Mouse (Mus musculus) lung, embryonic 16.5 days (tissue): Measurements from ENCODE around the gene Ell2. TPM values are rescaled to one million over a fixed set of nuclear protein-coding genes. Genes with fewer than 3 reads are reported as not detected.
A peak's percentile ranks its signal among the peaks of the same experiment; 100 is the strongest.

Experiments used
- ATAC-seq: fragments of 200-750 bp; cut with Nextera tagmentation; 2 replicates; pipeline ENCODE4 v1.8.0; 2017; ENCODE audit warnings: low read depth, mild to moderate bottlenecking, moderate library complexity
- H3K27ac ChIP-seq: fragments of 300-500 bp; sonication (generic); 2 replicates; pipeline ENCODE4 v1.5.1; 2014; ENCODE audit warnings: mild to moderate bottlenecking, control low read depth, low read length
- H3K27me3 ChIP-seq: fragments of 300-500 bp; sonication (generic); 2 replicates; pipeline ENCODE4 v1.6.1; 2014; ENCODE audit warnings: low read depth, low read length, mixed read lengths; ENCODE audit not compliant: control insufficient read depth, insufficient read depth
- H3K36me3 ChIP-seq: fragments of 300-500 bp; sonication (generic); 2 replicates; pipeline ENCODE4 v1.6.1; 2014; ENCODE audit warnings: low read length; ENCODE audit not compliant: control insufficient read depth, insufficient read depth
- H3K4me1 ChIP-seq: fragments of 300-500 bp; sonication (generic); replicated peaks from 2 replicates; pipeline ENCODE4 v1.6.1; 2014; ENCODE audit warnings: low read length, mixed read lengths; ENCODE audit not compliant: control insufficient read depth, insufficient read depth
- H3K4me2 ChIP-seq: fragments of 300-500 bp; sonication (generic); 2 replicates; pipeline ENCODE4 v1.6.1; 2014; ENCODE audit warnings: low read depth, low read length, control low read depth
- H3K4me3 ChIP-seq: fragments of 300-500 bp; sonication (generic); 2 replicates; pipeline ENCODE4 v1.5.1; 2014; ENCODE audit warnings: mild to moderate bottlenecking, low read length, control low read depth
- H3K9ac ChIP-seq: fragments of 300-500 bp; sonication (generic); 2 replicates; pipeline ENCODE4 v1.6.1; 2014; ENCODE audit warnings: low read length, control low read depth
- H3K9me3 ChIP-seq: fragments of 300-500 bp; sonication (generic); 2 replicates; pipeline ENCODE4 v1.6.1; 2016; ENCODE audit warnings: low read length; ENCODE audit not compliant: control insufficient read depth
- WGBS: fragments of 180-500 bp; shearing (Covaris S2); extraction: QIAGEN DNeasy Blood & Tissue Kit; methylation state at CpG from one replicate; pipeline ENCODE4 v1.1.7; 2014; 5-methylcytosine and 5-hydroxymethylcytosine counted together
- polyA plus RNA-seq: library from polyadenylated mRNA; unstranded; fragments of >200 nt; fragmentation: Nextera tagmentation; extraction: Ambion mirVana; gene quantifications from 2 replicates; pipeline ENCODE4 v1.2.1, GENCODE M21; 2015

Ell2 gene
- 6.7 and 7.5 TPM in 2 replicates for polyA plus RNA-seq

DNA sequence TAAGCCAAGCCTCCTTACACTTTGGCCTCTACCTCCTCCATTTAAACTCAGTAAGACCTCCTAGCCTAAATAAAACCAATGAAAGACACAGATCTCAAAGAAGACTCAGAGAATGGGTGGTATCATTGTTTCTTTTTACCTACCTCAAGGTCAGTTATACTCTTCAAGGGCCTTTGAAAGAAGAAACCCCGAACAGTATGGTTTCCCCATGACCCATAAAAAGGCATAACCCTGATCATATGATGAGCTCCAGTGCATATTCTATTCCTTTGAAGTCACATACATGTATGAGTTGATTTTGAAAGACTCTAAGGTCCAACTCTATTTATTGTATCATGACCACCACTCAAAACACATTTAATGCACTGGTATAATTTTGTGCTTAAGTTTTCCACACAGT is at the start of gene Ell2:
TSS of gene Ell2 (plus strand) at position 301 of the 400 bp plus-strand sequence.
- peak within 1 kb of the TSS; percentile 82 for H3K4me3 ChIP-seq
- 95% methylated on average over 1 of the region's 1 CpGs for WGBS
- H3K9me3 ChIP-seq: no peaks in the 10 kb centered on the region
- H3K4me2 ChIP-seq: peak within 1 kb of the TSS; percentile 68
- 0 out of 2 replicates have a peak, but pooled peaks cover 2% of the 10 kb centered on the region for H3K4me1 ChIP-seq
- H3K9ac ChIP-seq: peak within 1 kb of the TSS; percentile 84
- H3K27me3 ChIP-seq: no peaks in the 10 kb centered on the region
- ATAC-seq: no peak
- H3K27ac ChIP-seq: peak within 1 kb of the TSS; percentile 34
- H3K36me3 ChIP-seq: no peaks in the 10 kb centered on the region

DNA sequence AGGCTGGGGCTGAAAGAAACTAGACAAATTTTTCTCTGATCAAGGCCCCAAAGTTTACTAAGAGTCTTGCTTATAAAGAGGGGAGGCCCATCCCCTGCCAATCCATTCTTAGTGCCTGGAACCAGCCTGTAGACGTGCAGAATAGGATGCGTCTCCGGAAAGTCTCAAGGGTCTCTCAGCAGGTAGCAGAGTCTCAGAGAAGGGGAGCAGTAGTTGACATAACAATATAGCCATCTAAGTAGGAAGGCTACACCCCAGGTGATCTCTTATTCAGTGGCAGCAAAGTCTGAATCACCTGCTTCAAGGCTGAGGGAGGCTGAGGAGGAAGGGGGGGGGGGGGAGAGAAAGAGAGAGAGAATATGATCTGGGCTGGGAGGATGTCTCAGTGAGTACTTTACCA is 21.1 kb upstream of the Ell2 start:
- Histone ChIP-seq H3K27ac (no peak overlapping the region), H3K9me3 (no peaks in the 10 kb centered on the region), H3K27me3 (no peaks in the 10 kb centered on the region), H3K4me3 (no peak overlapping the region), H3K9ac (no peak overlapping the region), H3K36me3 (no peaks in the 10 kb centered on the region), H3K4me2 (no peak overlapping the region), H3K4me1 (no peaks in the 10 kb centered on the region)
- WGBS: 70% methylated on average over 3 of the region's 3 CpGs
- ATAC-seq: no peak

DNA sequence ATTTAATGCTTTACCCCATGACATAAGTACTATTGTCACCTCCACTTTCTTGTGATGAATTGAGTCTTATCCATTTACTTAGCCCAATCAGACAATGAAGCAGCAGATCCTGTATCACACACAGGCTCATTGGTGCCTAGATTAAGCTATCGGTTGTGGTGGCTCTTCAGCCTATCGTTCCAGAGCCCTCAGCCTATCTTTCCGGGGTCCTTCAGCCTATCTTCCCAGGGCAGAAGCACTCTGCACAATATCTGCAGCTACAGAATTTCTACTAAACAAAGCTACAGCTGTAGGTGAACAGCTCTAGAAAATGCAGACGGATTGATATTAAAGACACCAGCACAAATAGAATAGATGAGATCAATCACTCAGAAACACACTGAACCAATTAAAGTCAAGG is 19.6 kb upstream of the Ell2 start:
- Histone ChIP-seq H3K9ac (no peak overlapping the region), H3K36me3 (no peaks in the 10 kb centered on the region), H3K4me3 (no peak overlapping the region), H3K4me2 (no peak overlapping the region), H3K4me1 (no peaks in the 10 kb centered on the region), H3K9me3 (no peaks in the 10 kb centered on the region), H3K27ac (no peak overlapping the region), H3K27me3 (no peaks in the 10 kb centered on the region)
- ATAC-seq: no peak
- 85% methylated on average over 4 of the region's 4 CpGs for WGBS

DNA sequence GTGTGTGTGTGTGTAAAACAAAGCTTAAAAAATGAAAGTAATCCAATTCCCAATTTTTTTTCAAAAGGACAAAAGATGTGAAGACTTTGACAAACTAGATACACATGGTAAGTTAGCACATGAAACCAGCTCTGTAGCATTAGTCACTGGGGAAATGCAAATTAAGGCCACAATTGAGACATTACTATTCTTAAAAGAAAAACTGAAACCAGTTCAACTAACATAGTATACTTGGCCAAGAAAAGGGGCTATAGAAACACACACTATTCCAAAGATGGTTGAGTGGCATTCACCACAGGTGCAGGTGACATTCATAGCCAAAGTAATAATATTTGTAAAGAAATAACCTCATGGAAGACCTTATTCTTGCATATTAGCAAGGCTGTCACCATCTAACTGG is 14.9 kb upstream of the Ell2 start:
- no peak for ATAC-seq
- Histone ChIP-seq H3K27me3 (no peaks in the 10 kb centered on the region), H3K36me3 (no peaks in the 10 kb centered on the region), H3K4me2 (no peak overlapping the region), H3K9ac (no peak overlapping the region), H3K9me3 (no peaks in the 10 kb centered on the region), H3K4me3 (no peak overlapping the region), H3K4me1 (no peaks in the 10 kb centered on the region), H3K27ac (no peak overlapping the region)

DNA sequence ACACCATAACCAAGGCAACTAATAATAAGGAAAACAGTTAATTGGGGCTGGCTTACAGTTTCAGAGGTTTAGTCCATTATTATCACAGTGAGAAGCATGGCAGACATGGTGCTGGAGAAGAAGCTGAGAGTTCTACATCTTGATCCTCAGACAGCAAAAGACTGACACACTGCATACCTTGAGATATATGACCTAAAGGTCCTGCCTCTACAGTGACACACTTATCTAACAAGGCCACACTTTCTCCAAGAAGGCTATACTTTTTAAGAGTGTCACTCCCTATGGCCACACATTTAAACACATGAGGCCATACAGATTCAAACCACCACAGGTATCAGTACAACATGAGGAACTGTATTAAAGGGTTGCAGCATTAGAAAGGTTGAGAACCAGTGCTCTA is 13.5 kb upstream of the Ell2 start:
- no peak overlapping the region for H3K9ac ChIP-seq
- ATAC-seq: no peak
- no peak overlapping the region for H3K4me3 ChIP-seq

DNA sequence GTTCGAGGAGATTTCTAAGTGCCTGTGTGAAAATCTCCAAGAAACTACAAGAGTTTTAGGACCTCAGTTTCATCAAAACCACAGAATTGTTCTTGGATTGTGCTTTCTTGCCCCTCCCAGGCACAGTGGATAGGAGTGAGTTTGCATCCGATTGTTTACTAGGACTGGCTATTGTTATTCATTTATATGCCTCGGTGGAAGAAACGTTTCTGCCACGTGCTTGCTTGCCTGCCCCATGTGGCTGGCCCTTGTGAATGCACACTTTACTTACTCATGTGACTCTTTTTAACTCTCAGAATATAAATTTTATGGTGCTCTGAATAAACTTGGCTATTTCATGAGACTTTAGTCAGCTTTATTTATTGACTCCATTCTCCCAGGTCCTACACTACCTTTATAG is 3.7 kb upstream of the Ell2 start:
- H3K9ac ChIP-seq: no peak overlapping the region
- H3K4me3 ChIP-seq: no peak overlapping the region
- no peaks in the 10 kb centered on the region for H3K36me3 ChIP-seq
- no peak overlapping the region for H3K27ac ChIP-seq
- 50% methylated on average over 5 of the region's 5 CpGs for WGBS
- no peaks in the 10 kb centered on the region for H3K27me3 ChIP-seq
- no peak for ATAC-seq
- H3K4me2 ChIP-seq: no peak overlapping the region
- no peaks in the 10 kb centered on the region for H3K9me3 ChIP-seq
- no peaks in the 10 kb centered on the region for H3K4me1 ChIP-seq

More for the DNA sequence above, 13.5 kb upstream of the Ell2 start:
- Histone ChIP-seq H3K27me3 (no peaks in the 10 kb centered on the region), H3K4me2 (no peak overlapping the region), H3K4me1 (no peaks in the 10 kb centered on the region), H3K27ac (no peak overlapping the region), H3K9me3 (no peaks in the 10 kb centered on the region), H3K36me3 (no peaks in the 10 kb centered on the region)

DNA sequence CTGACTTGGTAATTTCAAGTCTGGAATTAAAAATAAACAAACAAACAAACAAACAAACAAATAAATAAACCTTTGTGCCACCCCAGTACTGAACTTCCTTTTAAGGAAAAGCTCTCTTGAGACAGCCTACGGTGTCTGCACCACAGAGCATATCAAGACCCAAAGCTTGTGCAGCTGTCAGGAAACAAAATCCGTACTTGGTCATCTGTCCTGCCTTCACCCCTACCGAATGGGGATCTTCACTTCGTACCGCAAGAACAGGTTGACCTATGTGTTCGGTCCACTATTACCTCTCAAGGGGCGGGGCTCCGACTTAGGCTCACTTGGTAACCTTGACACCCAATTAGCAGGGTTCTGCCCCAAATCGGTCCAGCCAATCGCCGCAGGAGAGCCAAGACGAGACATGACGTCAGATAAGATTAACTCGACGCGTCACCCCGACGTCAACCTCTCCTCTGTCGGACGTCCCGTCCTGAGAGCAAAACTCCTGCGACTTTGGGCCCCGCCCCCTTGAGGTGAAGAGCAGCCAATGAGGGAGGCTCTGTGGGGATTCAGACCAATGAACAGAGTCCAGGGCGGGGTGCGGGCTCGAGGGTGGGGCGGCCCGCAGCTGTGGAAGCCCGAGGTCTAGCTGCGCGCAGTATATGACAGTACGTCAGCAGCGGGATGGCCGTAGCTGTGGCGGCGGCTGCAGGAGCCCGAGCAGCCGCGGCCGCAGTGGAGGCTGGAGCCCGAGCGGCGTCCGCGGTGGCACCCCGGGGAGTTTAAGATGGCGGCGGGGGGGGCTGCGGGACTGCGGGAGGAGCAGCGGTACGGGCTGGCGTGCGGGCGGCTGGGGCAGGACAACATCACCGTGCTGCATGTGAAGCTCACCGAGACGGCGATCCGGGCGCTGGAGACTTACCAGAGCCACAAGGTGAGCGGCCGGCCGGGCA is 592 bp downstream of the Ell2 start:
- peak; percentile 100 for ATAC-seq
- WGBS: 6% methylated on average over 62 of the region's 64 CpGs

DNA sequence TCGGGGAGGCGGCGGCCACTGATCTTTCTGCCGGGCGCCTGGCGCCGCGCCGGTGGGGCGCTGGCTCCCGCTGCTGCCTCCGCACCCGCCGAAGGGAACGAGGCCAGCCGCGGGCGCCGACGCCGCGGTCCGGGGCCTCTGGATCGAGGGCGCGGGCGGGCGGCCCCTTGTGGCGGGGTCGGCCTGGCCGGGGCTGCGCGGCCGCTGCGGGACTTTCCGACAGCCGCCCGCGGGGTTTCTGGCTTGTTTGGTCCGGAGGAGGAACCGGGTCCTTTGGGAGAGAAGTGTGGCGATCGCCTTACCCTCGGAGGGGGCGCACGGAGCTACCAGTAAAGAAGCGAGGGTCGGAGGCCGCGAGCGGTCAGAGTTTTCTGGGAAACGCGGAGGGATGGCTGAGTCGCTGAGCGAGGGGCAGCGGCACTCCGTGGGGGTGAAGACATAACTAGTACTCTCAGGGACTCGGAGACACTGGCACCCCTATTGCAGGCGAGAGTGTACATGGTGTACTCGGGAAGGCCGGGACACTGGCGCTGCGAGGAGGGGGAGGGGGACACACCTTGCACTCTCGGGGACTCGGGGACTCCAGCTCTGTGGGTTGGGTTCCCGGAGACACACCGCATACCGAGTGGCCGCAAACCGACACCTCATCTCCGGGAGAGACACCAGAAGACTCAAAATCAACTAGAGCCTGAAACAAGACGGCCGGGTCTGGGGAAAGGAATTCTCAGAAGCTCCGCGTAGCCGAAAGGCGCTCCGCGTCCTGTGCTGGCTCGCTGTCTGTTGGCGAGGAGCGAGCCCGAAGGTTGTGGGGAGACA is 1.5 kb downstream of the Ell2 start:
- H3K4me3 ChIP-seq: peak overlapping the region; percentile 82
- peak overlapping the region; percentile 84 for H3K9ac ChIP-seq
- H3K27ac ChIP-seq: peak overlapping the region; percentile 34
- H3K9me3 ChIP-seq: no peaks in the 10 kb centered on the region
- no peaks in the 10 kb centered on the region for H3K27me3 ChIP-seq
- ATAC-seq: peak; percentile 70
- no peaks in the 10 kb centered on the region for H3K36me3 ChIP-seq
- H3K4me1 ChIP-seq: 0 out of 2 replicates have a peak, but pooled peaks cover 2% of the 10 kb centered on the region
- H3K4me2 ChIP-seq: peak overlapping the region; percentile 68
- WGBS: under 1% methylated on average over 81 of the region's 83 CpGs

More for the DNA sequence above, 592 bp downstream of the Ell2 start:
- H3K9ac ChIP-seq: peak overlapping the region; percentile 84
- H3K4me3 ChIP-seq: peak overlapping the region; percentile 82
- 0 out of 2 replicates have a peak, but pooled peaks cover 2% of the 10 kb centered on the region for H3K4me1 ChIP-seq
- no peaks in the 10 kb centered on the region for H3K27me3 ChIP-seq
- peak overlapping the region; percentile 68 for H3K4me2 ChIP-seq
- H3K27ac ChIP-seq: peak overlapping the region; percentile 34
- H3K36me3 ChIP-seq: no peaks in the 10 kb centered on the region
- H3K9me3 ChIP-seq: no peaks in the 10 kb centered on the region

DNA sequence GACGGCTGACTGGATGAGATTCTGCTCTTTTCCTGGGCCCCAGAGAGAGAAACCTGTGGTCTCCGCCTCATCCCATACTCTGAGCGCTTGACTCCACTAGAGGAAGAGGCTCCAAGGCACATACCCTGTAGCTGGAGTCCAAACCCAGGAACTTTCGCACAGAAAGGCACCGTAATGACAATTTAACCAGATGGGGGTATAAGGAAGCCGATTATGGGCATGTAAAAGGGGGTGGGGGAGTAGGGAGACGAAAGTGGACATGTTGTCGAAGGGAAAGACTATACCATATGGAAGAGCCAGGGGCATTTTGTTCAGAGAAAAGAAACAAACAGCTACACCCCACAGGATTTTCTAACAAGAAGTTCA is 2.1 kb downstream of the Ell2 start:
- 10% methylated on average over 8 of the region's 8 CpGs for WGBS
- Histone ChIP-seq H3K9ac (peak overlapping the region; percentile 84), H3K27me3 (no peaks in the 10 kb centered on the region), H3K9me3 (no peaks in the 10 kb centered on the region), H3K4me3 (peak overlapping the region; percentile 82), H3K36me3 (no peaks in the 10 kb centered on the region), H3K27ac (peak overlapping the region; percentile 34; the same call in 1 of the 2 replicates), H3K4me1 (0 out of 2 replicates have a peak, but pooled peaks cover 2% of the 10 kb centered on the region), H3K4me2 (peak overlapping the region; percentile 68)
- no peak for ATAC-seq
